Mouse (Mus musculus) forebrain, embryonic 15.5 days (tissue): Measurements from ENCODE around the gene Esrrg. TPM values are rescaled to one million over a fixed set of nuclear protein-coding genes. Genes with fewer than 3 reads are reported as not detected.
A peak's percentile ranks its signal among the peaks of the same experiment; 100 is the strongest.

Experiments
- ATAC-seq: fragments of 200-750 bp; cut with Nextera tagmentation; replicated peaks from 2 replicates; pipeline ENCODE4 v1.8.0; 2017; ENCODE audit warnings: mild to moderate bottlenecking, moderate TSS enrichment, moderate library complexity
- H3K27ac ChIP-seq: fragments of 300-500 bp; sonication (generic); replicated peaks from 2 replicates; pipeline ENCODE4 v1.5.1; 2015; ENCODE audit warnings: mild to moderate bottlenecking, inconsistent platforms
- H3K27me3 ChIP-seq: fragments of 300-500 bp; sonication (generic); 2 replicates; pipeline ENCODE4 v1.6.1; 2015; ENCODE audit warnings: inconsistent platforms
- H3K36me3 ChIP-seq: fragments of 300-500 bp; sonication (generic); 2 replicates; pipeline ENCODE4 v1.6.1; 2015; ENCODE audit warnings: mild to moderate bottlenecking, inconsistent platforms
- H3K4me1 ChIP-seq: fragments of 300-500 bp; sonication (generic); 2 replicates; pipeline ENCODE4 v1.6.1; 2015; ENCODE audit warnings: inconsistent platforms
- H3K4me2 ChIP-seq: fragments of 300-500 bp; sonication (generic); replicated peaks from 2 replicates; pipeline ENCODE4 v1.6.1; 2015; ENCODE audit warnings: mild to moderate bottlenecking, inconsistent platforms
- H3K4me3 ChIP-seq: fragments of 300-500 bp; sonication (generic); 2 replicates; pipeline ENCODE4 v1.5.1; 2015; ENCODE audit warnings: mild to moderate bottlenecking, inconsistent platforms
- H3K9ac ChIP-seq: fragments of 300-500 bp; sonication (generic); replicated peaks from 2 replicates; pipeline ENCODE4 v1.6.1; 2015; ENCODE audit warnings: mild to moderate bottlenecking, inconsistent platforms
- H3K9me3 ChIP-seq: fragments of 300-500 bp; sonication (generic); 2 replicates; pipeline ENCODE4 v1.6.1; 2016; ENCODE audit warnings: inconsistent platforms
- WGBS: fragments of 180-500 bp; shearing (Covaris S2); methylation state at CpG from one replicate; pipeline ENCODE4 v1.1.7; 2015; ENCODE audit warnings: mixed read lengths; 5-methylcytosine and 5-hydroxymethylcytosine counted together
- polyA plus RNA-seq: library from polyadenylated mRNA; unstranded; fragments of >200 nt; fragmentation: Nextera tagmentation; extraction: Ambion mirVana; gene quantifications from 2 replicates; pipeline ENCODE4 v1.2.1, GENCODE M21; 2015

Gene Esrrg
- polyA plus RNA-seq, 1 experiment from 2014 or later: 9.9 TPM

GRCm38 (mm10) chr1:188029205-188029604 lies 420.6 kb downstream of the Esrrg start:
- Histone ChIP-seq H3K27me3 (no peaks in the 10 kb centered on the region), H3K9me3 (no peaks in the 10 kb centered on the region), H3K4me1 (peaks cover 22% of the 10 kb centered on the region), H3K9ac (no peak overlapping the region), H3K27ac (no peak overlapping the region), H3K36me3 (no peaks in the 10 kb centered on the region), H3K4me2 (no peak overlapping the region), H3K4me3 (no peak overlapping the region)
- no peak for ATAC-seq
- 42% methylated on average over 8 of the region's 8 CpGs for WGBS

GRCm38 (mm10) chr1:188030116-188030515 lies 421.5 kb downstream of the Esrrg start:
- no peaks in the 10 kb centered on the region for H3K9me3 ChIP-seq
- no peak overlapping the region for H3K9ac ChIP-seq
- H3K27ac ChIP-seq: no peak overlapping the region
- ATAC-seq: no peak
- peaks cover 22% of the 10 kb centered on the region for H3K4me1 ChIP-seq
- no peak overlapping the region for H3K4me3 ChIP-seq
- 36% methylated on average over 10 of the region's 10 CpGs for WGBS
- no peak overlapping the region for H3K4me2 ChIP-seq
- H3K36me3 ChIP-seq: no peaks in the 10 kb centered on the region
- H3K27me3 ChIP-seq: no peaks in the 10 kb centered on the region

- no peaks in the 10 kb centered on the region for H3K27me3 ChIP-seq
- H3K4me1 ChIP-seq: peaks cover 22% of the 10 kb centered on the region
- no peaks in the 10 kb centered on the region for H3K36me3 ChIP-seq
- no peak overlapping the region for H3K9ac ChIP-seq
- ATAC-seq: no peak; the same call in 1 of the 2 replicates
- H3K27ac ChIP-seq: no peak overlapping the region
- H3K4me2 ChIP-seq: no peak overlapping the region
- 17% methylated on average over 4 of the region's 4 CpGs for WGBS
- no peaks in the 10 kb centered on the region for H3K9me3 ChIP-seq
- no peak overlapping the region for H3K4me3 ChIP-seq
Measured at GRCm38 (mm10) chr1:188031276-188031675, 422.7 kb downstream of the Esrrg start.

- Histone ChIP-seq H3K9ac (no peak overlapping the region), H3K4me3 (no peak overlapping the region), H3K27ac (no peak overlapping the region), H3K4me1 (peaks cover 6% of the 10 kb centered on the region), H3K36me3 (no peaks in the 10 kb centered on the region), H3K27me3 (no peaks in the 10 kb centered on the region), H3K4me2 (no peak overlapping the region), H3K9me3 (no peaks in the 10 kb centered on the region)
- 29% methylated on average over 8 of the region's 8 CpGs for WGBS
- no peak for ATAC-seq
Measured at GRCm38 (mm10) chr1:188035957-188036356, 427.4 kb downstream of the Esrrg start.

GRCm38 (mm10) chr1:188046691-188047121 lies 438.1 kb downstream of the Esrrg start:
- Histone ChIP-seq H3K4me1 (peaks cover 4% of the 10 kb centered on the region; the same call in 1 of the 2 replicates), H3K27me3 (no peaks in the 10 kb centered on the region), H3K4me2 (no peak overlapping the region), H3K36me3 (no peaks in the 10 kb centered on the region), H3K9me3 (no peaks in the 10 kb centered on the region), H3K4me3 (no peak overlapping the region), H3K9ac (no peak overlapping the region), H3K27ac (no peak overlapping the region)
- WGBS: 32% methylated on average over 6 of the region's 6 CpGs
- 0 out of 2 replicates have a peak, but pooled peaks have one; percentile 32 for ATAC-seq

GRCm38 (mm10) chr1:188047148-188047547 lies 438.6 kb downstream of the Esrrg start:
- H3K4me3 ChIP-seq: no peak overlapping the region
- H3K9ac ChIP-seq: no peak overlapping the region
- H3K4me2 ChIP-seq: no peak overlapping the region
- no peaks in the 10 kb centered on the region for H3K36me3 ChIP-seq
- H3K9me3 ChIP-seq: no peaks in the 10 kb centered on the region
- peaks cover 4% of the 10 kb centered on the region; the same call in 1 of the 2 replicates for H3K4me1 ChIP-seq
- 74% methylated on average over 3 of the region's 3 CpGs for WGBS
- no peaks in the 10 kb centered on the region for H3K27me3 ChIP-seq
- no peak for ATAC-seq
- H3K27ac ChIP-seq: no peak overlapping the region

GRCm38 (mm10) chr1:188055888-188056287 lies 447.3 kb downstream of the Esrrg start:
- Histone ChIP-seq H3K9me3 (no peaks in the 10 kb centered on the region), H3K4me3 (no peak overlapping the region), H3K27me3 (no peaks in the 10 kb centered on the region), H3K27ac (no peak overlapping the region), H3K9ac (no peak overlapping the region), H3K4me1 (no peaks in the 10 kb centered on the region), H3K36me3 (no peaks in the 10 kb centered on the region), H3K4me2 (no peak overlapping the region)
- ATAC-seq: no peak
- 68% methylated on average over 3 of the region's 3 CpGs for WGBS

DNA sequence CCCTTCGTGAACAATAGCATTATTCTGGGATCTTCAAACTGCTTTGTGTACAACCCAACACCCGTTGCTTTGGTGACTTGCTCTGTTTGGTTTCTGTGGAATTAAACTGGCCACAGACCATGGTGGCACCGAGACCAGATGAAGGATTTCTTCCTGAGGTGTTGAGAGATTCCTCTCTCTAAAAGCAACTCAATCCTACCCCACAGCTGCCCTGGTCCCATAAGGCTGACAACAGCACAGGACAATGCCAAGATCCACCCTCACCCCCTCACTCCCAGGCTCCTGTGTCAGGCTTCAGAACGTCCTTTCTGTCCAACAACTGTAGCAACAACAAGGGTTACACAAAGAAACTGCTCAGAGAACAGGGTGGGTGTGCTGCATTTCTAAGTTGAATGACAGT lies 449.3 kb downstream of the Esrrg start:
- no peak for ATAC-seq
- Histone ChIP-seq H3K9ac (no peak overlapping the region), H3K9me3 (no peaks in the 10 kb centered on the region), H3K4me1 (no peaks in the 10 kb centered on the region), H3K36me3 (no peaks in the 10 kb centered on the region), H3K4me2 (no peak overlapping the region), H3K4me3 (no peak overlapping the region), H3K27ac (no peak overlapping the region), H3K27me3 (no peaks in the 10 kb centered on the region)
- WGBS: 58% methylated on average over 4 of the region's 4 CpGs

- no peak overlapping the region for H3K4me2 ChIP-seq
- no peaks in the 10 kb centered on the region for H3K27me3 ChIP-seq
- H3K9me3 ChIP-seq: no peaks in the 10 kb centered on the region
- no peaks in the 10 kb centered on the region for H3K4me1 ChIP-seq
- no peak overlapping the region for H3K4me3 ChIP-seq
- H3K9ac ChIP-seq: no peak overlapping the region
- no peak for ATAC-seq
- WGBS: 88% methylated on average over 6 of the region's 6 CpGs
- no peak overlapping the region for H3K27ac ChIP-seq
- H3K36me3 ChIP-seq: no peaks in the 10 kb centered on the region
Measured at GRCm38 (mm10) chr1:188059006-188059405, 450.4 kb downstream of the Esrrg start.

- Histone ChIP-seq H3K36me3 (no peaks in the 10 kb centered on the region), H3K9me3 (no peaks in the 10 kb centered on the region), H3K4me3 (no peak overlapping the region), H3K9ac (no peak overlapping the region), H3K27ac (no peak overlapping the region), H3K4me1 (no peaks in the 10 kb centered on the region), H3K4me2 (no peak overlapping the region), H3K27me3 (no peaks in the 10 kb centered on the region)
- 73% methylated on average over 7 of the region's 7 CpGs for WGBS
- ATAC-seq: no peak
Measured at GRCm38 (mm10) chr1:188060493-188060892, 451.9 kb downstream of the Esrrg start.

- Histone ChIP-seq H3K36me3 (no peaks in the 10 kb centered on the region), H3K4me1 (no peaks in the 10 kb centered on the region), H3K27ac (no peak overlapping the region), H3K4me3 (no peak overlapping the region), H3K4me2 (no peak overlapping the region), H3K9me3 (no peaks in the 10 kb centered on the region), H3K9ac (no peak overlapping the region), H3K27me3 (no peaks in the 10 kb centered on the region)
- 76% methylated on average over 9 of the region's 9 CpGs for WGBS
- no peak for ATAC-seq
Measured at GRCm38 (mm10) chr1:188068833-188069232, 460.2 kb downstream of the Esrrg start.

- no peak overlapping the region for H3K9ac ChIP-seq
- ATAC-seq: no peak
Measured at GRCm38 (mm10) chr1:188069849-188070248, 461.3 kb downstream of the Esrrg start.

GRCm38 (mm10) chr1:188077561-188078195 lies 469.1 kb downstream of the Esrrg start:
- ATAC-seq: no peak
- Histone ChIP-seq H3K36me3 (no peaks in the 10 kb centered on the region), H3K27me3 (no peaks in the 10 kb centered on the region), H3K9me3 (no peaks in the 10 kb centered on the region), H3K27ac (no peak overlapping the region), H3K4me3 (no peak overlapping the region), H3K4me1 (peaks cover 12% of the 10 kb centered on the region), H3K9ac (no peak overlapping the region), H3K4me2 (no peak overlapping the region)
- 92% methylated on average over 11 of the region's 11 CpGs for WGBS

More at GRCm38 (mm10) chr1:188069849-188070248, 461.3 kb downstream of the Esrrg start:
- Histone ChIP-seq H3K36me3 (no peaks in the 10 kb centered on the region), H3K9me3 (no peaks in the 10 kb centered on the region), H3K27me3 (no peaks in the 10 kb centered on the region), H3K4me1 (no peaks in the 10 kb centered on the region), H3K4me3 (no peak overlapping the region), H3K4me2 (no peak overlapping the region), H3K27ac (no peak overlapping the region)
